Mouse (Mus musculus) T-cell, adult 2 months (primary cell): ENCODE data around the gene Gm49354.

Experiments
- DNase-seq: peaks from one replicate; pipeline ENCODE4 v3.0.0; 2022; ENCODE audit warnings: low spot score

Gene Gm49354

GRCm38 (mm10) chr13:59710230-59710629, 71.8 kb downstream of the Gm49354 start, which contains the start of gene Spata31d1a:
Gene Spata31d1a (minus strand): TSS chr13:59710330.
- no peak for DNase-seq
